Mouse (Mus musculus) urinary bladder, postnatal 14 days (tissue): ENCODE measurements around the gene Tent5d.
A peak's percentile ranks its signal among the peaks of the same experiment; 100 is the strongest.

Experiments used
- DNase-seq: peaks from one replicate; pipeline ENCODE4 v3.0.0; 2021; ENCODE audit warnings: low spot score

Tent5d gene

DNA sequence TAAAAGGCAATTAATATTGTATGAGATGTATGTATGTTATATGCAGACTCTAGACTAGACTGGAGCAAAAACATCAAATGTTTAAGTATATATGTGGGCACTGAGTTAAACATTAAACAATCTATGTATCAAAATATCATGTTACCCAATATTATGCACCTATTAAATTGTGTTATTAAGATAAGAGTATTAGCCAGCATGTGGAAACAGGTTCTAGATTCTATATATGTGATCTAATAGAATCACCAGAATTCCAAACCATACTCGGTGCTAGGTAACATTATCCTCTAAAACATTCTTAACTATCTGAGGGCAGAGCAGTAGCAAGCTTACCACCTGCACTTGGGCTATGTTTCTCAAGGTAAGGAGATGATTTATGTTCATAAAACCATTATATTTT lies at the start of gene Tent5d:
Gene Tent5d, plus strand, starts transcription at position 301 of the 400 bp plus-strand sequence.
- no peak for DNase-seq

DNA sequence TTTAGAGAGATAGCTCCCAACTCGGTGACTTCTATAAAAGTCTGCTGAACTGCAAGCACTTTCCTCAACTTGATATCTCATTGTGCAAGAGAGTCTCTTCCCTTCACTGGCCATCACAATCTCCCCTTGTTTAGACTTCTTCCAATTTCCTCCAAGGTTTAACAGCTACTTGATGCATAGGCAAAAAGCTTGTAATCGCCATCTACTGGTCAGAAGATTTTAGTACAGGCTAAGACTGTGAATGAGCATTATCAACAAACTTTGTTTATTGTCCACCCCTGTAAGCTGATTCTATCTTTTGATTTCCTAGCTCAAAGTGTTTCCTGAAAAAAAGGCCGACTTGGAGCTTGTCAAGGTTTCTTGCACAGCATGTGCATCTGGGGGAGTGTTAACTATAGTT lies 24.5 kb upstream of the Tent5d start:
- DNase-seq: no peak

DNA sequence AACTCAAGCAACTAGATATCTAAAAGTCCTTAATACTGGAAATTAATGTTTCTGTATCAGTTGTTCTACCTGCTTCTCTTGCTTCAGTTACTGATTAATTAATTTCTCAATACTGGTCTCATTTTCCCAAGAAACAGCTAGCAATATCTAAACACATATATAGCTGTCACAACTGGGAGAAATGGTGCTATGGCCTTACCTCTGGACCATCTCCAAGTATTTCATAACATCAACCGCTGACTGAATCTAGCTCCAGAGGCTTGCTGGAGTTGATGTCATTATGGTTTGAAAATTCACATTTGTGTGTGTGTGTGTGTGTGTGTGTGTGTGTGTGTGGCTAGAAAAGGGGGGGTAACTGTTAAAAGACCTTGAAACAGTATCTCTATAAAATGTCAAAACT lies 2.3 kb upstream of the Tent5d start:
- no peak for DNase-seq

DNA sequence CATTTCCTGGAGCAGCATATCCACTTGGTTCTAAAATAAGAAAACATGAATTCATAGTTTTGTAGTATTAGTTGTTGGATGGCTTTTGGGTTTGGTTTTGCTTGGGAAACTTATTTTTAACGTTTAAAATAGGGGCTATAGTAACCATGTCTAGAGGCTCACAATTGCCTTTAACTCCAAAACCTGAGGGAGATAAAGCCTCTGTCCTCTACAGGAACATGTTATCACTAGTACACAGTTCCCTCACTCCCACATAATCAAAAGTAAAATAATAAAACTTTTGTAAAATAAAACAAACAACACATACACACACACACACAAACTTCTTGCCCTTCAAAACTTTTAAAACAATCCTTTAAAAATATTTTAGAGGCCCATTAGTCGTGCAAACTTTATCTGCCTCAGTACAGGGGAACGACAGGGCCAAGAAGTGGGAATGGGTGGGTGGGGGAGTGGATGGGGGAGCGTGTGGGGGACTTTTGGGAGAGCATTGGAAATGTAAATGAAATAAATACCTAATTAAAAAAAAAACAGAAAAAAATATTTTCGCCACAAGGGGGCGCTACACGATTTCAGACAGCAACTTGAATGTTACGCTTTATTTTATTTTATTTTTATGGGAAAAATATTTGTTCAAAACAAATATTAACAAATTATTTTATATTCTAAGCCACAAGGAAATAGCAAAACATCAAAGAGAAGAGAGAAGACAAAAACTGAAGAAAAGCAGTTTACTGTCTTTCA lies 1.5 kb upstream of the Tent5d start:
- no peak for DNase-seq

DNA sequence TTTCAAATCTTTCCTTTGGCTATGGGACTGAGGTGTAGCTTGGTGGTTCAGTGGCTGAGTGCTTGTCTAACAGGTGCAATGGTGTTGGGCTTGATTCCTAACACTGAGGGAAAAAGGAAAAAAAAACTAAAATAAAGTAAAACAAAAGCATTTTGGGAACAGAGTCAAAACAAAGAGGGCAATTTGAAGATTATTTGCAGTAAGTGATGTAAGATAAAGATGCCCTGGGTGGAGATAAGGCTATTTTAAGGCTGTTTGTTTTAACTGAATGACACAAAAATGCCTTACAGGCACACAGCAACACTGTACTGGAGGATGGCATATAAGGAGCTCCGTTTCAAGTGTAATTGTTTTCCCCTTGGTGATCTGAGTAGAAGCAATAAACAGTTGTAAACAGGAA lies 3.4 kb downstream of the Tent5d start:
- DNase-seq: no peak

DNA sequence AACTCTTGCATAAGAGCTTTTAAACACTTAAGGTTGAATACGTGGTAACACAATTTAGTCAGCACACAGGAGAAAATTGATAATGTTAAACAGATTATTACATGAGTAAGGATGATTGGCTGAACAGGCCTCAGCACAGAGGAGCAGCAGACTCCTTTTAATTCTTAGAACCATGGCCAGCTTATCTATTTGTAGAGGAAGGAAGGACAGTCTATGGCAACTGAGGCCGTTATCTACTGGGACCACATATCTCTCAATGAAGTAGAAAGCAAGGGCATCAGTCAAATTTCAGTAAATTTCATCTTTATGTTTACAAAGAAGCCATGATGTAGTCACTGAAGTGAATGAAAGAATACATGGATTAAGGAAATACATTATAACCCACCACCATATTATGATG lies 4.5 kb downstream of the Tent5d start:
- DNase-seq: no peak

DNA sequence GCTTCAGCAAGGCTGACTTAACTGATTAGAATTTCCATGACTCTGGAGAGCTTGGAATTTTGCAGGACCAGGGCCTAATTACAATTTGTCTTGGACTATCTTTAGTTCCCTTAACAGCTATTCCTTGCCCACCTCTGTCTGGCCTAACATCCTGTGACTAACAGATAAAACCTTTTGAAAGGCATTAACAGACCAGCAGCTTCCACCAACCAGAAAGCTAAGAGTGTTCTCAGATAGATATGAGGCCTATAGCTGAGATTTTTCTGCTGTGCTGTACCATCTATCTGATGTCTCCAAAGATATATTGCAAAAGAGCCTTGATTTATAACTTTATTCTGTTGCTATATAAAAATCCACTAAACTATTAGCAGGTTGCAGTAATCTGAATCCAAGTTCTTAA lies 19.7 kb downstream of the Tent5d start:
- DNase-seq: no peak

DNA sequence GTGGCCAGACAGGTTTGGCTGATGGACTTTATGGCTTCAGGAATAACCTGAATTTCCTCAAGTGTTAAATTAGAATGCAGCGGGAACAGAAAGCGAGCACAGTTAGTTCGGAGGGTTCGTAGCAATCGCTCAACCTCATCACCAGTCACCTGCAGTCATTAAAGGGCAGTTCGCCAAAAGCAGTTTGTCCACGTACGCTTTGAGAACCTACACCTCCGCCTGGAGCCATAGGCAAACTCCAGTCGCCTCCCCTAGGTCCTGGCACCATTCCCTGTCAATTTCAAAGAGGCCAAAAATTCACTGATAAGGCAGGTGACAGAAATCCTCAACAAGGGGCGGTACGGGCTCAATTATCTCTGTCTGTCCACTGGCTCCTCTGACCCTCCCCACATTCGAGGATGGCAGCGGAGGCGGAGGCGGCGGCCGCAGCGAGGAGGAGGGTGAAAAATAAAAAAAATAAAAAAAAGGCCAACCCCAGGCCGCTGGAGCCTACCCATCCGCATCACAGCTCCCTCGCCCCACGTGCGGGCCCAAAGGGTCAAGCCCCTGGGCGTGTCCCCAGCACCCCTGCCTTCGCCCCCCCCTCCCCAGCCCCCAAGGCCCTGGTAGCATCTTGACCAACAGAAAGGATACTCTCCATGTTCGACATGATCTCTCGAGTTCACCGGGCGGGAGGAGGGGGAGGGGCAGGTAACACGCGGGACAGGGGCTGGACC lies 23.3 kb downstream of the Tent5d start:
- DNase-seq: peak; percentile 31

DNA sequence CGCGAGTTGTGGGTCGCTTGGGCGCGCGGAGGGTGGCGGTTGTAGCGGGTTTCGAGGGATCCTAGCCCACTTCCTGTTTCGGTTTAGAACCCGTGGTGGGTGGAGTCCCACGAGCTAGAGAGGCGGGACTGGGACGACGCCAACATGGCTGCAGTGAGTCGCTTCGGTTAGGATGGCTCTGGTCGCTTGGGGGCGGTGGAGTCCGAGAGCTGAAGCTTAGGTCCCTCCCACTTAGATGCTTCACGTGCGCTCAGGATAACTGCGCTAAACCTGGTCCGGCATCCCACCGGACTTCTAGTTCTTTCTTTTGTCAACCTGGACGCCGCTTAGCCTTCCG lies 23.8 kb downstream of the Tent5d start, which contains the start of gene 2610002M06Rik:
Gene 2610002M06Rik, minus strand, starts transcription at position 117 of the 337 bp plus-strand sequence.
- DNase-seq: peak; percentile 88

DNA sequence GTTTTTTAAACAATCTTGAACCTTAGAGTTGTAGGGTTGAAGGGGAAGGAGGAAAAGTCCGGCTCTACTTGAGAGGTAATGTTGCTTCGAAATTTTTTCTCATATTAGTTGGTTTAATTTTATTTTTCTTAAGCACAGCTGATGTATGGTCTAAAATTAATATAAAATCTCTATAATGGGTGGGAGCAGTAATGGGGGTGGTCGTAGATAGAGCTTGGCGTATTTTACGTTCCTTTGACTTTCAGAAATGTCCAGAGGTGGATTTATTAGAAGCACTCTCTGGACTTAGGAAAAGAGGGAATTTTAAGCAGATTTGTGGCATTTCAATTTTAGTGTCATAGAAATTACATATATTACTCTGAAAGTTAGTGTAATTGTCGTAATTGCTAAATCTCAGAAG lies 24.3 kb downstream of the Tent5d start:
- DNase-seq: no peak

DNA sequence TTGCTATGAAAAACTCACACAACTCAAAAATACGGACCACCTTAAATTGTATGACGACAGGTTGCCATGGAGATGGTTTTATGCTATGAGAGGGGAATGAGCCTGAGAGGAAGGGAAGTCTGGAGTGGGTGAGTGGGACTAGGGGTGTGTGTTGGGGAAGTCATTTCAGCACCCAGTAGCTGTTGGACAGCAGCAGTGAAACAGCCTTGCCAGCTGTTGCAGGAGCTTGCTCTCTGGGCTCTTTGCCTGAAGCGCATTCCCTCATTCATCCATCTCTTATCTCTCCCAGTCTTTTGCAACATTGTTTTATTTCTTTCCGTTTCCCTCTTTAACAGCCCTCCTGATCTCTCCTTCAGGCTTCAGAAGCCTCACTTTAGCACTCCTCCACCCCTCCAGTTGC lies 65.8 kb downstream of the Tent5d start:
- no peak for DNase-seq
